Mouse (Mus musculus) CD4-positive, CD25-positive, alpha-beta regulatory T cell, adult 2 months (primary cell): Measurements from ENCODE around the gene Nup85.
A peak's percentile ranks its signal among the peaks of the same experiment; 100 is the strongest.

Experiments used
- DNase-seq: peaks from one replicate; pipeline ENCODE4 v3.0.0-alpha.2; 2012; ENCODE audit warnings: low read depth, low spot score

Nup85 gene

DNA sequence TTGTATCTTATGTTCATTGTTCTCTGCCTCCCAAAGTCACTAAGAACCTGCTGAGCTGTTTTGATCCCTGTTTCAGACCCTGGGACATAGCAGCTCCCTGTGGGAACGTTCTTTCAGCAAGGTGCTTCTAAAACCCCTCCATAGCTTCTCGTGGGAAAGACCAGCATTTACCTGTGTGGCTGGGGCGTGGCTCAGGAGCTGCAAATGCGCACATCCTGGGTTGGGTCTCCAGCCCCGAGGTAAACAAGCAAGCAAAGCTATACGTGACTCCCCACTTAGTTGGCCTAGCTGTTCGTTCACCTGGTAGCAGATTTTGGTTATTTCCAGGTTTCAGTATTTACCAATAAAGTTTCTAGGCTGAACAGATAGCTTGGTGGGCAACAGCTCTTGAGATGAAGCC lies 68.0 kb downstream of the Nup85 start:
- peak; percentile 77 for DNase-seq

DNA sequence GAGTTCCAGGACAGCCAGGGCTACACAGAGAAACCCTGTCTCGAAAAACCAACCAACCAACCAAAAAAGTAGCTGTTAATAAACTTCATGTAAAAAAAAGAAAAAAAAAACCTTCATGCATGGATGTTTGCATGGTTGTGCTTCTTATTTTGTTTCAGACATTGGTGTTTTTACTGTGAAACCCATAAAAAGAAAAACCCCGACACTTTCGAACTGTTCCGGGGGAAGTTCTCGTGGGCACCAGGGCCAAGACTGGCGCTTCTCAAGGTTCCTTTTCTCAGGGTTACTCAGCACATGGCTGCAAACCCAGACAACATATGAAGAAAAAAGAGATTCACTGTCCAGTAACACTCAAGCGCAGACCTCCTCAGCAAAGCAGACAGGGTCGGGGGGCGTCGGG lies 68.6 kb downstream of the Nup85 start:
- peak; percentile 47 for DNase-seq
